Mouse (Mus musculus) heart, embryonic 15.5 days (tissue): ENCODE measurements at regions not wholly inside any gene's neighbourhood (a gene's known extent, or its start where the extent isn't known, plus 50 kb on each side); places are given as distances from the start of the nearest gene placed in this dataset.
"Not testable (repeated sequence)": the region's sequence is repeated elsewhere in the genome, so short reads cannot be mapped to it uniquely, and the experiment has no call there.

ENCODE experiments used
- ATAC-seq: fragments of 200-750 bp; cut with Nextera tagmentation; replicated peaks from 2 replicates; pipeline ENCODE4 v1.8.0; 2017; ENCODE audit warnings: low read depth, moderate TSS enrichment; ENCODE audit not compliant: insufficient number of reproducible peaks, insufficient read depth, low FRiP score
- H3K27ac ChIP-seq: fragments of 300-500 bp; sonication (generic); 2 replicates; pipeline ENCODE4 v1.5.1; 2015; ENCODE audit warnings: mild to moderate bottlenecking, inconsistent platforms
- H3K27me3 ChIP-seq: fragments of 300-500 bp; sonication (generic); 2 replicates; pipeline ENCODE4 v1.6.1; 2015; ENCODE audit warnings: inconsistent platforms
- H3K36me3 ChIP-seq: fragments of 300-500 bp; sonication (generic); 2 replicates; pipeline ENCODE4 v1.6.1; 2015; ENCODE audit warnings: mild to moderate bottlenecking, inconsistent platforms
- H3K4me1 ChIP-seq: fragments of 300-500 bp; sonication (generic); replicated peaks from 2 replicates; pipeline ENCODE4 v1.6.1; 2015; ENCODE audit warnings: inconsistent platforms
- H3K4me2 ChIP-seq: fragments of 300-500 bp; sonication (generic); 2 replicates; pipeline ENCODE4 v1.6.1; 2015; ENCODE audit warnings: inconsistent platforms, mild to moderate bottlenecking, moderate library complexity
- H3K4me3 ChIP-seq: fragments of 300-500 bp; sonication (generic); 2 replicates; pipeline ENCODE4 v1.5.1; 2015; ENCODE audit warnings: mild to moderate bottlenecking, inconsistent platforms
- H3K9ac ChIP-seq: fragments of 300-500 bp; sonication (generic); 2 replicates; pipeline ENCODE4 v1.6.1; 2015; ENCODE audit warnings: mild to moderate bottlenecking, inconsistent platforms
- H3K9me3 ChIP-seq: fragments of 300-500 bp; sonication (generic); replicated peaks from 2 replicates; pipeline ENCODE4 v1.6.1; 2016; ENCODE audit warnings: inconsistent platforms
- WGBS: fragments of 180-500 bp; shearing (Covaris S2); methylation state at CpG from one replicate; pipeline ENCODE4 v1.1.7; 2015; ENCODE audit warnings: mixed read lengths; 5-methylcytosine and 5-hydroxymethylcytosine counted together

DNA sequence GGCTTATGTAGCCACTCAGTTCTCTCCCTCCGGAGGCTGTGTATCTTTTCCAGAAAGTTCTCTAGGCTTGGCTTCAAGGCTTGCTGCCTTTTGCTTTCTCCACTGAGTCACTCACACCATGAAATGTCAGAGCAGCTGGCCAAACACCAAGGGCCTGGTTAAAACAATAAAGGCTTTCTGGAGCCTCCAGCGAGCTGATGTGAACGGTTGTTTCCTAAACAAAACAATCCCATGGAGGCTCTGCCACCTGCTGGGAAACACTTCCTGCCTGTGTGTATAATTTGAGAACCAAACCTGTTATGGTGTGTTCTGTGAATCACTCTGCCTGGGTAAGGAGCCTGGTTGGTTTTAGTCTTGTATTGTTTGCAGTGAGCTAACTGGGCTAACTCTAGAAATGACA, 96.7 kb upstream of the Tspan5 start:
- Histone ChIP-seq H3K27me3 (no peaks in the 10 kb centered on the region), H3K9me3 (no peaks in the 10 kb centered on the region; the same call in 1 of the 2 replicates), H3K36me3 (no peaks in the 10 kb centered on the region), H3K27ac (no peak overlapping the region), H3K4me2 (no peak overlapping the region), H3K9ac (no peak overlapping the region), H3K4me3 (no peak overlapping the region), H3K4me1 (peaks cover 11% of the 10 kb centered on the region)
- 0 out of 2 replicates have a peak, but pooled peaks have one; percentile 14 for ATAC-seq
- 21% methylated on average over 3 of the region's 3 CpGs for WGBS

DNA sequence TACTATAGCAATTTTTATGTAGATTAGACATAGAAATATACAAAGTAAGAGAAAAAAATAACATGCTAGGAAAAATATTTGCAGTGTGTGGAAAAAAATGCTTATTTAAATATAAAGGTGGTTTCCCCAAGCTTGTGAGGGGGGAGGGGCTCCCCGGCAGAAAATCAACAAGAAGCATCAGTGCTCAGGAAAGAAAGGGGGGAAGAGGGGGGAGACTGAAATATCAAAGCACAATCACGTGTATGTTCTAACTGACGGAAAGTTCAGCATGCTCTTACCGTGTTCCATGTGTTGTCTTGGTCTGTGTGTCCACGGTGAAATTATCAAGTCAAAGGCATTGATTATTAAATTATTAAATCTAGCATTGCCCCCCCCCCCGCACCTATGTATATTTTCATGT, 92.3 kb upstream of the Tspan5 start:
- Histone ChIP-seq H3K4me1 (peaks cover under 1% of the 10 kb centered on the region; the same call in 1 of the 2 replicates), H3K36me3 (no peaks in the 10 kb centered on the region), H3K27me3 (no peaks in the 10 kb centered on the region), H3K4me3 (no peak overlapping the region), H3K9ac (no peak overlapping the region), H3K27ac (no peak overlapping the region), H3K9me3 (no peaks in the 10 kb centered on the region), H3K4me2 (no peak overlapping the region)
- no peak for ATAC-seq
- 84% methylated on average over 6 of the region's 6 CpGs for WGBS

GRCm38 (mm10) chr3:138650671-138651070, 91.3 kb upstream of the Tspan5 start:
- 87% methylated on average over 4 of the region's 4 CpGs for WGBS
- H3K27ac ChIP-seq: not testable (repeated sequence)

GRCm38 (mm10) chr3:138651361-138652205, 90.4 kb upstream of the Tspan5 start:
- no peaks in the 10 kb centered on the region for H3K4me1 ChIP-seq
- no peaks in the 10 kb centered on the region for H3K27me3 ChIP-seq
- no peak overlapping the region for H3K4me2 ChIP-seq
- no peak overlapping the region for H3K9ac ChIP-seq
- no peak overlapping the region for H3K27ac ChIP-seq
- no peaks in the 10 kb centered on the region for H3K36me3 ChIP-seq
- no peak for ATAC-seq
- H3K9me3 ChIP-seq: no peaks in the 10 kb centered on the region
- 75% methylated on average over 12 of the region's 12 CpGs for WGBS
- no peak overlapping the region for H3K4me3 ChIP-seq

More at GRCm38 (mm10) chr3:138650671-138651070, 91.3 kb upstream of the Tspan5 start:
- not testable (repeated sequence) for H3K4me3 ChIP-seq, H3K4me2 ChIP-seq, H3K36me3 ChIP-seq, H3K9me3 ChIP-seq, H3K4me1 ChIP-seq, H3K9ac ChIP-seq, ATAC-seq, H3K27me3 ChIP-seq

- no peak for ATAC-seq
- no peak overlapping the region for H3K9ac ChIP-seq
- H3K4me3 ChIP-seq: no peak overlapping the region
- no peak overlapping the region for H3K4me2 ChIP-seq
- no peak overlapping the region for H3K27ac ChIP-seq
- no peaks in the 10 kb centered on the region for H3K27me3 ChIP-seq
- H3K4me1 ChIP-seq: no peaks in the 10 kb centered on the region
- 84% methylated on average over 2 of the region's 2 CpGs for WGBS
- no peaks in the 10 kb centered on the region for H3K36me3 ChIP-seq
- no peaks in the 10 kb centered on the region for H3K9me3 ChIP-seq
These were observed 89.8 kb upstream of the Tspan5 start for GRCm38 (mm10) chr3:138652206-138652605.

GRCm38 (mm10) chr3:138652685-138653084, 89.3 kb upstream of the Tspan5 start:
- no peaks in the 10 kb centered on the region for H3K4me1 ChIP-seq
- WGBS: 83% methylated on average over 4 of the region's 4 CpGs
- no peak for ATAC-seq

DNA sequence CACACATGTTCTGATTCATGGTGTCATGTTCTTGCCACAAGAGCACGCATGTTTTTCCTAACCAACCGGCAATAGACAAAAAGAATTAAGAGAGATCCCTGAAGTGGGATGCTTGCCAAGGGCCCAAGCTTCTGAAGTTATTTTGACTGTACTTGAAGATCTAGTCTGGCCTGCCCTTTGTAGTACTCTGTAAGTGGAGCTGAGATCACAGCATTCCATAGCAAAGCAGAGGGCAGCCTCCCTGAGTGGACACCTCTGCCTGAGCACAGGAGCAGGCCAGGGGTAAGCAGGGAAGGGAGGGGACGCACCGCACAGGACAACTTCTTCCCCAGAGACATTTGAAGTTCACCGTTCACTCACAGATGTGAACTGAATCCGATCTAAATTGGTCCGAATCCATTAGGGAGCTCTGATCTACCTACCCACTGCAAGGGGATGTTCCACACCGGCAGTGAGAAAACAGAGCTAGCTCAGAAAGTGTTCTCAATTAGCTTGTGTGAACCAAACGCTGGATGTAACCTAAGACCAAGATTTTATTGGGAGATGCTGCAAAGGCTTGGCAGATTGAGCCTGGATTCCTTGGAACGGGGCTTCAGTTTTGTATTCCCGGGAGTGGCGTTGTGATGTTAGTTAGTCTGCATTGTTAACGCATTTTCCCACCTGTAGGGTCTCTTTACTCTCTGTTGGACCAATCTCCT, 88.3 kb upstream of the Tspan5 start:
- 80% methylated on average over 13 of the region's 13 CpGs for WGBS
- no peak overlapping the region for H3K4me3 ChIP-seq
- no peaks in the 10 kb centered on the region for H3K4me1 ChIP-seq
- H3K27me3 ChIP-seq: no peaks in the 10 kb centered on the region
- no peak for ATAC-seq
- no peaks in the 10 kb centered on the region for H3K36me3 ChIP-seq
- no peak overlapping the region for H3K27ac ChIP-seq
- H3K9ac ChIP-seq: no peak overlapping the region
- no peaks in the 10 kb centered on the region for H3K9me3 ChIP-seq
- no peak overlapping the region for H3K4me2 ChIP-seq

More at GRCm38 (mm10) chr3:138652685-138653084, 89.3 kb upstream of the Tspan5 start:
- no peak overlapping the region for H3K27ac ChIP-seq
- H3K27me3 ChIP-seq: no peaks in the 10 kb centered on the region
- H3K4me2 ChIP-seq: no peak overlapping the region
- no peaks in the 10 kb centered on the region for H3K36me3 ChIP-seq
- no peak overlapping the region for H3K4me3 ChIP-seq
- no peaks in the 10 kb centered on the region for H3K9me3 ChIP-seq
- no peak overlapping the region for H3K9ac ChIP-seq

DNA sequence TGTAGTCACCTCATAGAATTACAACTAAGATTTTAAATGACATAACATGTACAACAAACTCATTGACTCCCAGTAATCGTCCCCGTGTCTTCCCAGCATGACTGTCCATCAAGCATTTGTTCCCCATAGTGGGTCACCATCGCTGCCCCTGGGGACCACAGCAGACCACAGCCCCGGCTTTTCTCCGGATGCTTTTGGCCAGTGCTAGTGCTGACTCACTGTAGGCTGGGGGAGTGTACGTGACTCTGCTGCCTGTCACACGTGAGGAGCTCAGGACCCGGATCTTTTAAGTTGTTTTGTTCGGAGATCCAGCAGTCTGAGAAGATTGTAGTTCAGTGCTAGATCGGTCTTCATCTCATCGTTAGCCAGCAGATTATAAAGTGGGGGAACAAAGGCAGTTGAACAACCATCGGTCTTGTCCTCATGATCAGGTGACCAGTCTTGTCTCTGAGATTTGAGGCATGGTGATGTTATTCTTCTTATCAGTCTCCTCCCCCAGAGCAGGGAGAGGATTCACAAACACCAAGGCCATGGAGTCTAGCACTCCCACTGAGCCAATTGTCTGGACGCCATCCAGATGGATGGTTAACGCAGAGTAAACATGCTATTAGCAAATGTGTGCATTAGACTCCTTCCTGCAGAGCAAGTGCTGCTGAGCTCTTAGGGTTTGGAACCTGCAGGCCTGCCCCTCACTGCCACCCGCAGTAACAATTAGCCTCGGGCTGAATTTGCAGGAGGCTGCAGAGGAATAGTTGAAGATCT, 87.2 kb upstream of the Tspan5 start:
- WGBS: 71% methylated on average over 16 of the region's 16 CpGs
- Histone ChIP-seq H3K9me3 (no peaks in the 10 kb centered on the region), H3K4me2 (no peak overlapping the region), H3K9ac (no peak overlapping the region), H3K36me3 (no peaks in the 10 kb centered on the region), H3K4me1 (no peaks in the 10 kb centered on the region), H3K4me3 (no peak overlapping the region), H3K27me3 (no peaks in the 10 kb centered on the region), H3K27ac (no peak overlapping the region)
- ATAC-seq: no peak

DNA sequence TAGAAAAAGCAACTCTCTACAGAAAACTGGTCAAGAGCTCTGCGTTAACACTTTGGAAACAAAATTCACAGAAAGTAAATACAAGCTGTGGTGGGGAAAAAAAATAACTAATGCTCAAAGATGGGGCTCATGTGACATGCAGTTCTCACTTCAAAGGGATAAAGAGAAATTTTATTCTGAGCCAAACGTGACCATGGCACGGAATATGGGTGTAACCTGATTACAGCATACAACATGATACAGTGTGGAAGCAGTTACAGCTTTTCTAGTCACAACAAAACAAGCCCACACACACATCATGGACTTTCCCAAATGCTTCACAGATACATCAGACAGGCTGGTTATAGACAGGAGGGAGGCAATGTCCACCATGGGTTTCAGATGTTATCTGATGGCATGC, 86.5 kb upstream of the Tspan5 start:
- no peak overlapping the region for H3K9ac ChIP-seq
- H3K4me1 ChIP-seq: no peaks in the 10 kb centered on the region
- no peak for ATAC-seq
- H3K27me3 ChIP-seq: no peaks in the 10 kb centered on the region
- no peaks in the 10 kb centered on the region for H3K36me3 ChIP-seq
- H3K4me2 ChIP-seq: no peak overlapping the region
- 76% methylated on average over 3 of the region's 3 CpGs for WGBS
- no peak overlapping the region for H3K27ac ChIP-seq
- H3K4me3 ChIP-seq: no peak overlapping the region
- H3K9me3 ChIP-seq: no peaks in the 10 kb centered on the region

DNA sequence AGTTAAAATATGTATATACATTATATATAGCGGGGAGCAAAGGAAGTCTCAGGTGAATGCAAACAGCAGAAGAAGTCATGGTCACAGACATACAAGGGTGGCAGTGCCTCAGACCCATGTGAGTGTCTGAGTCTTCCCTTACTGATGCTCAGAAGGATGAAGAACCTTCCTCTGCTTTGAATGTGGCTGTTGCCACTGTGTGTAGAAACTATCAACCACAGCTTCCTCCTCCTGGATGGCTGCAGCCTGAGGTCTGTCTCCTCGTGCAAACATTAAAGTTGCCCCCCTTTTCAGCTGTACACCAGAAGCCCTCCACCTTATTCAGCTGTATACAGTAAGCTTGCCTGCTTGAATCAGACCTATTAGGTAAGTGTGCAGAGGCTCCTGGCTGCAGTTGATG, 79.4 kb upstream of the Tspan5 start:
- Histone ChIP-seq H3K9ac (no peak overlapping the region), H3K9me3 (peaks cover 6% of the 10 kb centered on the region; the same call in 1 of the 2 replicates), H3K4me2 (no peak overlapping the region), H3K4me1 (no peaks in the 10 kb centered on the region), H3K27ac (no peak overlapping the region), H3K27me3 (no peaks in the 10 kb centered on the region), H3K36me3 (no peaks in the 10 kb centered on the region), H3K4me3 (no peak overlapping the region)
- ATAC-seq: no peak
- 67% methylated on average over 2 of the region's 2 CpGs for WGBS

GRCm38 (mm10) chr3:138668394-138669092, 73.5 kb upstream of the Tspan5 start:
- no peak overlapping the region for H3K27ac ChIP-seq
- no peak overlapping the region for H3K4me2 ChIP-seq
- H3K27me3 ChIP-seq: no peaks in the 10 kb centered on the region
- no peak for ATAC-seq
- no peaks in the 10 kb centered on the region for H3K4me1 ChIP-seq
- no peaks in the 10 kb centered on the region for H3K36me3 ChIP-seq
- peaks cover 6% of the 10 kb centered on the region; the same call in 1 of the 2 replicates for H3K9me3 ChIP-seq
- 82% methylated on average over 14 of the region's 14 CpGs for WGBS
- H3K9ac ChIP-seq: no peak overlapping the region
- H3K4me3 ChIP-seq: no peak overlapping the region
